Mouse (Mus musculus) C2C12 (cell line): ENCODE measurements around the gene C87499. TPM values are rescaled to one million over a fixed set of nuclear protein-coding genes. Genes with fewer than 3 reads are reported as not detected.

Source experiments
- H3K27me3 ChIP-seq: one replicate; pipeline ENCODE4 v1.6.1; 2011; ENCODE audit not compliant: control insufficient read depth, insufficient read depth, insufficient read length
- H3K36me3 ChIP-seq: one replicate; pipeline ENCODE4 v1.6.1; 2011; ENCODE audit not compliant: control insufficient read depth, insufficient read depth
- H3K4me3 ChIP-seq: one replicate; pipeline ENCODE4 v1.5.1; 2011; ENCODE audit warnings: mild to moderate bottlenecking, control low read depth; ENCODE audit not compliant: poor library complexity, insufficient read depth, severe bottlenecking
- H3K79me2 ChIP-seq: one replicate; pipeline ENCODE4 v1.6.1; 2011; ENCODE audit not compliant: control insufficient read depth, insufficient read depth
- H3K79me3 ChIP-seq: one replicate; pipeline ENCODE4 v1.6.1; 2011; ENCODE audit warnings: low read depth, control low read depth
- H3ac ChIP-seq: one replicate; pipeline ENCODE3; 2011; ENCODE audit warnings: low read depth; ENCODE audit not compliant: control insufficient read depth, insufficient read length
- CEBPB ChIP-seq: IDR thresholded peaks from one replicate; pipeline ENCODE4 v1.6.1; 2011; ENCODE audit warnings: low read depth, mild to moderate bottlenecking, control low read depth, moderate library complexity
- CTCF ChIP-seq: IDR thresholded peaks from one replicate; pipeline ENCODE4 v1.5.1; 2011; ENCODE audit not compliant: control insufficient read depth, insufficient read depth, insufficient read length
- FOSL1 ChIP-seq: IDR thresholded peaks from one replicate; pipeline ENCODE4 v1.8.0; 2011; ENCODE audit warnings: mild to moderate bottlenecking, low read length; ENCODE audit not compliant: poor library complexity, insufficient read depth, severe bottlenecking
- MAX ChIP-seq: IDR thresholded peaks from one replicate; pipeline ENCODE4 v1.6.1; 2011; ENCODE audit warnings: mild to moderate bottlenecking, control low read depth
- MYOD1 ChIP-seq: IDR thresholded peaks from one replicate; pipeline ENCODE4 v1.6.1; 2011; ENCODE audit warnings: low read depth; ENCODE audit not compliant: control insufficient read depth, insufficient read length
- MYOG ChIP-seq: IDR thresholded peaks from one replicate; pipeline ENCODE4 v1.6.1; 2011; ENCODE audit not compliant: control insufficient read depth, insufficient read length; ENCODE audit errors: extremely low read depth
- USF1 ChIP-seq: IDR thresholded peaks from one replicate; pipeline ENCODE4 v1.6.1; 2011; ENCODE audit warnings: low read depth, mild to moderate bottlenecking, control low read depth, moderate library complexity
- polyA plus RNA-seq: library from polyadenylated mRNA; unstranded; fragments of >200 nt; fragmentation: generic; extraction: Trizol; gene quantifications from one replicate; pipeline ENCODE4 v1.2.1, GENCODE M21; 2012; ENCODE audit warnings: missing spikeins

C87499 gene
- polyA plus RNA-seq, 1 experiment, result not detected

DNA sequence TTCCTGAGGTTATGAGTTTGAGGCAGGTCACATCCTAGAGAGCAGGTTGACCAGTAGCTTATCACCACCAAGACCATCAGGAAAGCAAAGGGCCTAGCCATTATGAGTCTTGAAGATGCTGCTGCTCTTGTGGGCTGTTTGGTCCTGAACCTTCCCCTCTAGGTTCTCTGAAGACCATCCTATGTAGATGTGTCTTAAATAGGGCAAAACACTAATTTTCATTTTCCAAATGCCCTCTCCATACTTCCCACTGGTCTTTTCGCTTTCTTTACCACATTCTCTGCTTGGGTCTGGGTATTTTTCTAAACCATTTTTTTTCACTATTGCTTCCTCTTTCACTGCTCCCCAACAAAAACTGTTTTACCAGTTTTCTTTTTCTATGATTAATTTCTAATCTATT is 41.9 kb downstream of the C87499 start, which contains the start of gene Ifna9:
Gene Ifna9 (minus strand): TSS at position 101 of the 400 bp plus-strand sequence.
- no peak within 1 kb of the TSS for H3K4me3 ChIP-seq
- H3K79me3 ChIP-seq, result no peaks in the 10 kb centered on the region
- H3K79me2 ChIP-seq, result no peaks in the 10 kb centered on the region
- no peaks in the 10 kb centered on the region for H3K27me3 ChIP-seq
- no peak for TF ChIP-seq MAX
- TF ChIP-seq CTCF, result no peak
- TF ChIP-seq MYOD1, result no peak
- TF ChIP-seq USF1, result no peak
- TF ChIP-seq CEBPB, result no peak
- no peak for TF ChIP-seq FOSL1
- TF ChIP-seq MYOG, result no peak
- H3K36me3 ChIP-seq, result no peaks in the 10 kb centered on the region
- no peak within 1 kb of the TSS for H3ac ChIP-seq

Other genes starting within 250 kb of the C87499 start
- gene Hacd4, start 195.5 kb downstream of the C87499 start, polyA plus RNA-seq, result 1.7 TPM
- gene Ifnb1, start 111.6 kb downstream of the C87499 start, polyA plus RNA-seq, result not detected
- gene Ifna15, start 76.2 kb downstream of the C87499 start, polyA plus RNA-seq, result not detected
- gene Ifna14, start 62.6 kb downstream of the C87499 start, polyA plus RNA-seq, result not detected
- gene Ifna9, start 42.0 kb downstream of the C87499 start, polyA plus RNA-seq, result not detected
- gene Ifna12, start 31.0 kb downstream of the C87499 start, polyA plus RNA-seq, result not detected
- gene Ifna13, start 10.0 kb upstream of the C87499 start, polyA plus RNA-seq, result not detected
- not detected for gene Ifna16, start 42.5 kb upstream of the C87499 start, polyA plus RNA-seq
- gene Ifna2, start 49.5 kb upstream of the C87499 start, polyA plus RNA-seq, result not detected
- gene Ifnab, start 56.9 kb upstream of the C87499 start, polyA plus RNA-seq, result not detected
- gene Gm26566, start 87.4 kb upstream of the C87499 start, polyA plus RNA-seq, result 1.9 TPM
- 11.6 TPM for gene Klhl9, start 88.1 kb upstream of the C87499 start, polyA plus RNA-seq
- not detected for gene Gm13271, start 120.5 kb upstream of the C87499 start, polyA plus RNA-seq
- not detected for gene Gm13283, start 125.7 kb upstream of the C87499 start, polyA plus RNA-seq
- 1.3 TPM for gene Gm13290, start 139.4 kb upstream of the C87499 start, polyA plus RNA-seq
- not detected for gene Gm13289, start 142.5 kb upstream of the C87499 start, polyA plus RNA-seq
- gene Gm13272, start 145.4 kb upstream of the C87499 start, polyA plus RNA-seq, result not detected
- not detected for gene Ifnz, start 147.7 kb upstream of the C87499 start, polyA plus RNA-seq
- gene Gm13276, start 151.3 kb upstream of the C87499 start, polyA plus RNA-seq, result 0.92 TPM
- not detected for gene Gm13277, start 154.2 kb upstream of the C87499 start, polyA plus RNA-seq
- gene Gm13278, start 157.1 kb upstream of the C87499 start, polyA plus RNA-seq, result not detected
- gene Gm13275, start 160.1 kb upstream of the C87499 start, polyA plus RNA-seq, result 0.42 TPM
- gene Gm13279, start 163.0 kb upstream of the C87499 start, polyA plus RNA-seq, result not detected
- not detected for gene Gm13285, start 165.3 kb upstream of the C87499 start, polyA plus RNA-seq
- gene Gm13287, start 168.8 kb upstream of the C87499 start, polyA plus RNA-seq, result 0.42 TPM
- gene Gm13288, start 171.1 kb upstream of the C87499 start, polyA plus RNA-seq, result 0.18 TPM
- gene Ifna7, start 181.8 kb upstream of the C87499 start, polyA plus RNA-seq, result not detected
- gene Ifna11, start 185.5 kb upstream of the C87499 start, polyA plus RNA-seq, result not detected
- not detected for gene Ifna6, start 193.0 kb upstream of the C87499 start, polyA plus RNA-seq
- not detected for gene Ifna5, start 201.1 kb upstream of the C87499 start, polyA plus RNA-seq
- not detected for gene Ifna4, start 207.4 kb upstream of the C87499 start, polyA plus RNA-seq
- gene Ifna1, start 215.7 kb upstream of the C87499 start, polyA plus RNA-seq, result not detected
- not detected for gene Ifne, start 245.8 kb upstream of the C87499 start, polyA plus RNA-seq